Mouse (Mus musculus) liver, adult (tissue): Measurements from ENCODE around the gene Agap1.

ENCODE experiments used
- GATA4 ChIP-seq: IDR thresholded peaks from 2 replicates; pipeline ENCODE4 v1.6.1; 2014; ENCODE audit warnings: mild to moderate bottlenecking, low read length; ENCODE audit not compliant: insufficient replicate concordance

The Agap1 gene

GRCm38 (mm10) chr1:89454196-89455123 lies at the start of gene Agap1:
TSS of gene Agap1 (plus strand) at chr1:89454806.
- no peak; the same call in 1 of the 2 replicates for TF ChIP-seq GATA4

DNA sequence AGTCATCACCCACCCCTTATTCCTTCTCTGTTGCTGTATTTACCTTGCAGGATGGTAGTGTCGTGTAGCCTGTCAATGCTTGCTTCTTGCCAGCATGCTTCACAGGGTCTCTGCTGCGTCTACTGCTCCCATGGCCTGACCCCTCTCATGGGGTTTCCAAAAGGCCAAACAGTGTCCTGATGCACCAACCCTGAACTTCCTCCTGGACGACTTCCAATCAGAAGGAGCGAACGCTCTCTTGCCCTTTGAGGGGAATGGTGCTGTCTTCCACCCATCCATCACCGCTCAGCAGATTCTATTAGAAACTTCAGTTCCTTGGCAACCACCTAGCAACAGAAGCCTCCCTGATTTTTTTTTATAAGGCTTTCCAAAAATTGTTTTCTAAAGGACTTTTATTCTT lies 48.6 kb upstream of the Agap1 start:
- no peak for TF ChIP-seq GATA4

DNA sequence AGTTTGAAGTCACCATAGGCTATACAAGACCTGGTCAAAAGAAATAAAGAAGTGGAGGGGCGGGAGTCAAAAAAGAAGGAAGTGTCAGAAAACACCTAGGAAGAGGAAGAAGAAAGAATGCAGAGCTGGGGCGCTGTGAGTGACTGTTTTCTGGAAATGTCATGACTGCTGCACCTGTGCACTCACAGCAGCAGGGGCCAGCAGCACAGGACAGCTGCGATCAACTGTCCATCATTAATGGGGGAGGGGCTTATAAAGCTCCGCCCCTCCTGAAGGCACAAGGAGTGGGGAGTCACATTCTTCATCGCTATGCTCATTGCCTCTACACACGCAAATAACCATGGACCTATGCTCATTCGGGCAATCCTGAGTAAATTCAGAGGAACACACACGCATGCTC lies 46.6 kb upstream of the Agap1 start:
- TF ChIP-seq GATA4 = no peak

DNA sequence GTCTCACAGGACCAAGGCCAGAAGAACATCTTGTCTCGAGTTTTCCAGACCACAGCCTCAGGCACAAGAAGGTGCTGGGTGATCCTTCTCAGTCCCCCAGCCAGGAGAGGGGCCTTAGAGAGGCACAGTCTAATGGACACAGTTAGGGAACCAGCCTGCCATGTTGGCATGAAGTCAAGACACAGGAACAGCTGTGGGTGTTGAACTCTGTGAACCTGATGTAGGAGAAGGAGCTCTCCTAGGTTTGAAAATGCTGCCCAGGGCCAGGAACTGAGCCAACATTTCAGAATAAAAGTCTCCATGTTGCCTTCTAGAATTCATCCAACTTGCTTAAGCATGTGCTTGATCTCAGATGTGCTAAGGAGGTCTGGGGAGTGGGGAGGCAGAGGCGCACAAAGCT lies 41.5 kb upstream of the Agap1 start:
- no peak for TF ChIP-seq GATA4

GRCm38 (mm10) chr1:89414563-89414962 lies 40.0 kb upstream of the Agap1 start:
- no peak for TF ChIP-seq GATA4

DNA sequence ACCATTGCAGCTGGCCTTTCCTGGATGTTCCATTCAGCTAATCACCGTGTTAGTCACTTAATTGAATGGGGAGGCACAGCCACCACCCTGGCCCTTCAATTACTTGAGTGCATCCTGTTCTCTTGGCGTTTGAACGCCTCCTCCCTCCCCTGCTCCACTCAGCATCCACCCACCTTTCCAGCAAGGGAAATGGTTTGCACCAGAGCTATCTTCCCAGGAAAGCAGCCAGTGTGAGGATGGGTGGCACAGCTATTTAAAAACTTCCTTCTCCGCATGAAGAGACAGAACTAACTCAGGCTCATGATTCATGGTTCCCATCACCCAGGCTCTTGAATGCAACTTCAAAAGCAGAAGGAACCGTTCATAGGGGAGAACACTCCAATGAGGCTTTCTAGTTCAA lies 37.7 kb upstream of the Agap1 start:
- no peak for TF ChIP-seq GATA4

GRCm38 (mm10) chr1:89420642-89421041 lies 34.0 kb upstream of the Agap1 start:
- peak; percentile 61; the same call in 1 of the 2 replicates for TF ChIP-seq GATA4

GRCm38 (mm10) chr1:89421401-89421800 lies 33.2 kb upstream of the Agap1 start:
- TF ChIP-seq GATA4 = peak; percentile 23; the same call in 1 of the 2 replicates

GRCm38 (mm10) chr1:89424563-89424962 lies 30.0 kb upstream of the Agap1 start:
- no peak for TF ChIP-seq GATA4

GRCm38 (mm10) chr1:89426137-89426536 lies 28.5 kb upstream of the Agap1 start:
- no peak for TF ChIP-seq GATA4

DNA sequence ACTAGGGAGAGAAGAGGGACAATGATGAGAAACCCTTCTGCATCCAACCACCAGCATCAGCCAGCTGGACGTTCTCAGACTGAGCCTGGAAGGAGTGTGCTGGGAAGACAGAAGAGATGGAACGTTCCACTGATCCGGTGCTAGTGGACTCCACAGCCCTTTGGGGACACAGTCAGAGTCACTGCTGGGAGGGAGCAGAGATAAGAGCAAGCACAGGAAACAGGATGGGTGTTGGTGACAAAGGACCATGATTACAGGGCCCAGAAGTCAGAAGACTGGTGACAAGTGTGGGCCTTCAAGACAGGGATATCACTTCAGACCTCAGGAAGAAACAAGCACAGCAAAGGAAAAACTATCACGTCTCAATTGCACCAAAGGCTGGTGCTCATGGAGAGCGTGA lies 25.9 kb upstream of the Agap1 start:
- TF ChIP-seq GATA4 = peak; percentile 90

- TF ChIP-seq GATA4 = no peak
Observed at GRCm38 (mm10) chr1:89429946-89430640, 24.5 kb upstream of the Agap1 start.

- TF ChIP-seq GATA4 = no peak
Observed at GRCm38 (mm10) chr1:89439351-89439750, 15.3 kb upstream of the Agap1 start.

- TF ChIP-seq GATA4 = no peak
Observed at GRCm38 (mm10) chr1:89441236-89441897, 13.2 kb upstream of the Agap1 start.

- no peak for TF ChIP-seq GATA4
Observed at GRCm38 (mm10) chr1:89443512-89443911, 11.1 kb upstream of the Agap1 start.
